Mouse (Mus musculus) hindbrain, embryonic 15.5 days (tissue): ENCODE data around the gene Cd209d. TPM values are rescaled to one million over a fixed set of nuclear protein-coding genes. Genes with fewer than 3 reads are reported as not detected.
"Not testable (repeated sequence)": the region's sequence is repeated elsewhere in the genome, so short reads cannot be mapped to it uniquely, and the experiment has no call there.

ENCODE experiments used
- ATAC-seq: fragments of 200-750 bp; cut with Nextera tagmentation; 2 replicates; pipeline ENCODE4 v1.8.0; 2017; ENCODE audit warnings: low read depth, moderate number of reproducible peaks, moderate TSS enrichment; ENCODE audit not compliant: low FRiP score
- H3K27ac ChIP-seq: fragments of 300-500 bp; sonication (generic); replicated peaks from 2 replicates; pipeline ENCODE4 v1.5.1; 2015; ENCODE audit warnings: mild to moderate bottlenecking, inconsistent platforms
- H3K27me3 ChIP-seq: fragments of 300-500 bp; sonication (generic); 2 replicates; pipeline ENCODE4 v1.6.1; 2015; ENCODE audit warnings: control low read depth, inconsistent platforms
- H3K36me3 ChIP-seq: fragments of 300-500 bp; sonication (generic); 2 replicates; pipeline ENCODE4 v1.6.1; 2015; ENCODE audit warnings: control low read depth, inconsistent platforms
- H3K4me1 ChIP-seq: fragments of 300-500 bp; sonication (generic); replicated peaks from 2 replicates; pipeline ENCODE4 v1.6.1; 2015; ENCODE audit warnings: control low read depth, inconsistent platforms
- H3K4me2 ChIP-seq: fragments of 300-500 bp; sonication (generic); 2 replicates; pipeline ENCODE4 v1.6.1; 2015; ENCODE audit warnings: moderate library complexity, mild to moderate bottlenecking, inconsistent platforms
- H3K4me3 ChIP-seq: fragments of 300-500 bp; sonication (generic); 2 replicates; pipeline ENCODE4 v1.5.1; 2015; ENCODE audit warnings: mild to moderate bottlenecking, inconsistent platforms
- H3K9ac ChIP-seq: fragments of 300-500 bp; sonication (generic); 2 replicates; pipeline ENCODE4 v1.6.1; 2015; ENCODE audit warnings: inconsistent platforms
- H3K9me3 ChIP-seq: fragments of 300-500 bp; sonication (generic); 2 replicates; pipeline ENCODE4 v1.6.1; 2016; ENCODE audit warnings: control low read depth, inconsistent platforms
- WGBS: fragments of 180-500 bp; shearing (Covaris S2); methylation state at CpG from one replicate; pipeline ENCODE4 v1.1.7; 2015; 5-methylcytosine and 5-hydroxymethylcytosine counted together
- polyA plus RNA-seq: library from polyadenylated mRNA; unstranded; fragments of >200 nt; fragmentation: Nextera tagmentation; extraction: Ambion mirVana; gene quantifications from 2 replicates; pipeline ENCODE4 v1.2.1, GENCODE M21; 2015

Gene Cd209d
- polyA plus RNA-seq, result not detected in 2 replicates

DNA sequence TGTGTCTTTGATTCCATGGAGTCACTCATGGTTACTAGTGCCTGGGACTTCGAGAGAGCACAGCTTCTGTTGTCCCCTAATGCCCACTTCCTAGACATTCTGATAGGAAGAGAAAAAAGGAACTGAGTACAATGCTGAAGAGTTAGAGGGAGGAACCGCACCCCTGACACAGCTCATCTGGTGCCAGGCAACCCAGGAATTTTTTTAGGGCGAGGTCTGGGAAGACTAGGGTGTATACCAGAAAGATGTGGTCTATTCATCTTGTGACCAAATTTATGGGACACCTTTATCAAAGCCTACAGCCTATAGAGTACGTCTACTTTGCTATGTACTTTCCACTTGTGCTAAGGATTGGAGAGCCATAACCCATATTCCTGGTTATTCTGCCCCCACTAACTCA is at the start of gene Cd209d:
TSS of gene Cd209d (minus strand) at position 101 of the 400 bp plus-strand sequence.
- Histone ChIP-seq H3K4me3 (no peak within 1 kb of the TSS), H3K36me3 (no peaks in the 10 kb centered on the region)

DNA sequence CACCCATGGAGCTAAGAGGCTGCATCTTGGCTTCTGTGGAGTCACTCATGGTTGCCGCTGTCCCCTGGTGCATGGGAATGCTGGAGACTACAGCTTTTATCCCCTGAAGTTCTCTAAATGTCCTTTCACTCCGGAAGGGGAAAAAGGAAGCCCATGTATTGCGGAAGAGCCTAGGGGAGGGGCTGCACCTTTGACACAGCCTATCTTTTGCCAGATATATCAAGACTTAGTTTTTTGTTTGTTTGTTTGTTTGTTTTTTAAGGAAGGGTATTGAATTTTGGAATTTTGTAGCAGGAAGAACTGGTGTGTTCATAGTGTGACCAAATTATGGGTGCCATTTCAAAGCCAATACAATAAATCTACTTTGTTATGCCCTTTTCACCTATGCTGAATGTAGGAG is 48.4 kb upstream of the Cd209d start, which contains the start of gene Cd209b:
TSS of gene Cd209b (minus strand) at position 101 of the 400 bp plus-strand sequence.
- Histone ChIP-seq H3K27me3 (no peaks in the 10 kb centered on the region), H3K9ac (no peak within 1 kb of the TSS), H3K4me2 (no peak within 1 kb of the TSS), H3K4me1 (no peaks in the 10 kb centered on the region), H3K27ac (no peak within 1 kb of the TSS), H3K4me3 (no peak within 1 kb of the TSS), H3K9me3 (no peaks in the 10 kb centered on the region), H3K36me3 (no peaks in the 10 kb centered on the region)
- no peak for ATAC-seq
- WGBS, result 95% methylated on average over 3 of the region's 3 CpGs

More for the DNA sequence above, at the start of gene Cd209d:
- Histone ChIP-seq H3K4me2 (no peak within 1 kb of the TSS), H3K9ac (no peak within 1 kb of the TSS), H3K9me3 (peaks cover 17% of the 10 kb centered on the region), H3K4me1 (no peaks in the 10 kb centered on the region), H3K27me3 (no peaks in the 10 kb centered on the region), H3K27ac (no peak within 1 kb of the TSS)
- ATAC-seq, result no peak
- 78% methylated on average over 4 of the region's 4 CpGs for WGBS

- ATAC-seq, result no peak
- 89% methylated on average over 2 of the region's 2 CpGs for WGBS
- no peak overlapping the region for H3K4me3 ChIP-seq
- no peak overlapping the region for H3K27ac ChIP-seq
- peaks cover 20% of the 10 kb centered on the region for H3K9me3 ChIP-seq
- H3K36me3 ChIP-seq, result no peaks in the 10 kb centered on the region
- H3K9ac ChIP-seq, result no peak overlapping the region
- H3K4me2 ChIP-seq, result no peak overlapping the region
- H3K4me1 ChIP-seq, result no peaks in the 10 kb centered on the region
- no peaks in the 10 kb centered on the region for H3K27me3 ChIP-seq
Observed at GRCm38 (mm10) chr8:3876121-3876520, 2.2 kb downstream of the Cd209d start.

- not testable (repeated sequence) for H3K36me3 ChIP-seq, ATAC-seq, H3K4me2 ChIP-seq, H3K9ac ChIP-seq, H3K27ac ChIP-seq, H3K9me3 ChIP-seq, H3K27me3 ChIP-seq, H3K4me3 ChIP-seq, H3K4me1 ChIP-seq
Observed at GRCm38 (mm10) chr8:3862736-3863135, 15.6 kb downstream of the Cd209d start.

DNA sequence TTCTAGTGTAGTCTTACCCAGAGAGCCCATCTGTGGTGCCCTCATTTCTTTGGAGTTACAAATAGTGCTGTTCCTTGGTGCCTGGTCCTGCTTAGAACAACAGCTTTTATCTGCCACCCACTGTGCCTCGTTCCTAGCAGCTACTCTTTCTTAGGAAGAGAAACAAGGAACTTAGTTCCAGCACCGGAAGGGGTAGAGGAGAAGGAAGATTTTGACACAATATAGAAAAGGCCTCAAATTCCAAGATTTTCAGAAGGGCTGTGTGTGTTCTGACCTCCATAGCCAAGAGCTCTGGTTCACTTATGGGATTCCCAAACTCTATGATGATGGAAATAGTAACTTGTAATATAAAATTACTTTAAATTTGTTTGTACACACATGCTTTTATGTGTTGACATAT is 24.1 kb downstream of the Cd209d start, which contains the start of gene Cd209e:
TSS of gene Cd209e (minus strand) at position 101 of the 400 bp plus-strand sequence.
- Histone ChIP-seq H3K4me3 (no peak within 1 kb of the TSS), H3K27ac (no peak within 1 kb of the TSS), H3K9ac (no peak within 1 kb of the TSS), H3K4me1 (no peaks in the 10 kb centered on the region), H3K36me3 (no peaks in the 10 kb centered on the region), H3K9me3 (no peaks in the 10 kb centered on the region; the same call in 1 of the 2 replicates), H3K4me2 (no peak within 1 kb of the TSS), H3K27me3 (no peaks in the 10 kb centered on the region)
- no peak for ATAC-seq
- 73% methylated on average over 2 of the region's 2 CpGs for WGBS

Other genes with a start within 250 kb of the Cd209d start
- gene Stxbp2, start 247.6 kb downstream of the Cd209d start, polyA plus RNA-seq, result 38.0 and 45.3 TPM in 2 replicates
- gene Retn, start 222.8 kb downstream of the Cd209d start, polyA plus RNA-seq, result 0.42 and 0.78 TPM in 2 replicates
- 0.10 and 0.13 TPM in 2 replicates for gene Mcemp1, start 212.8 kb downstream of the Cd209d start, polyA plus RNA-seq
- gene Fcor, start 206.2 kb downstream of the Cd209d start, polyA plus RNA-seq, result 23.7 and 24.9 TPM in 2 replicates
- gene Trappc5, start 202.3 kb downstream of the Cd209d start, polyA plus RNA-seq, result 60.2 and 62.3 TPM in 2 replicates
- gene Fcer2a, start 184.4 kb downstream of the Cd209d start, polyA plus RNA-seq, result 0.13 and 0.34 TPM in 2 replicates
- 0.16 TPM in 1 of 2 replicates, not detected in the other for gene Clec4g, start 157.9 kb downstream of the Cd209d start, polyA plus RNA-seq
- gene Cd209a, start 129.6 kb downstream of the Cd209d start, polyA plus RNA-seq, result 0.12 TPM in 1 of 2 replicates, not detected in the other
- gene Cd209e, start 24.2 kb downstream of the Cd209d start, polyA plus RNA-seq, result not detected in 2 replicates
- gene Cd209b, start 48.3 kb upstream of the Cd209d start, polyA plus RNA-seq, result not detected in 2 replicates
- gene Cd209c, start 76.2 kb upstream of the Cd209d start, polyA plus RNA-seq, result 0.44 and 0.62 TPM in 2 replicates
- 0.31 TPM in 1 of 2 replicates, not detected in the other for gene Cd209f, start 227.3 kb upstream of the Cd209d start, polyA plus RNA-seq